ENCODE assay signal across 8 mouse cellular contexts in genomic region chr7:41393048-41393971, GRCm38 (mm10). TPM values are rescaled to one million over a fixed set of nuclear protein-coding genes. Genes with fewer than 3 reads are reported as not detected.
DNase-seq lines count a peak whose midpoint lies in the region; ATAC-seq lines count a peak whose summit lies in the region.

AI987944 (minus strand) TSS chr7:41393379.

- DNase-seq in adrenal gland, adult 18-20 months (ENCODE audit: low spot score in 2 of 2) = peak; percentile 52 to 70
- peak; percentile 93 for DNase-seq in embryo, embryonic 11 days
- peak; percentile 83 for DNase-seq in gastrocnemius, postnatal 25 days
- peak; percentile 91 for DNase-seq in intestine, embryonic 14.5 days (ENCODE audit: low spot score)
- peak; percentile 83 to 92 for DNase-seq in left cerebral cortex, postnatal 14 days (ENCODE audit: low spot score in 2 of 2)
- DNase-seq in mesoderm, embryonic 11.5 days (ENCODE audit: low read depth, low spot score) = peak; percentile 92
- peak; percentile 77 to 85 for DNase-seq in right cerebral cortex, postnatal 36 days (ENCODE audit: low spot score in 2 of 2)
- peak; percentile 90 for DNase-seq in yolk sac, embryonic 10.5 days (ENCODE audit: low spot score)

- intact Hi-C loops in left cerebral cortex, postnatal 14 days (cut with DNase I) = loop anchor here (5.0 to 10.0 kb wide), 2 partner anchors 104 to 241 kb away; partner anchors contain the start of genes AW146154, Gm20449 and Zfp788

- H3K4me2 ChIP-seq in intestine, embryonic 14.5 days (ENCODE audit: low read length) = peak within 1 kb of the TSS; percentile 62

- peak within 1 kb of the TSS; percentile 70; the same call in 1 of the 2 replicates for H3K27ac ChIP-seq in intestine, embryonic 14.5 days (ENCODE audit: low read depth)

- no peaks in the 10 kb centered on the region for H3K27me3 ChIP-seq in intestine, embryonic 14.5 days (replicated peaks; ENCODE audit: control insufficient read depth, insufficient read depth, low read length)

- no peaks in the 10 kb centered on the region for H3K9me3 ChIP-seq in intestine, embryonic 14.5 days (ENCODE audit: control insufficient read depth, low read length)

- H3K4me1 ChIP-seq in intestine, embryonic 14.5 days (replicated peaks; ENCODE audit: control insufficient read depth, insufficient read depth, low read length) = no peaks in the 10 kb centered on the region

- peak within 1 kb of the TSS; percentile 48 for H3K9ac ChIP-seq in intestine, embryonic 14.5 days (ENCODE audit: low read length)

- H3K4me3 ChIP-seq in intestine, embryonic 14.5 days (ENCODE audit: low read depth, low read length) = peak within 1 kb of the TSS; percentile 68

- WGBS in intestine, embryonic 14.5 days = under 1% methylated on average over 25 of the region's 25 CpGs

- H3K36me3 ChIP-seq in intestine, embryonic 14.5 days (ENCODE audit: control insufficient read depth, insufficient read depth, low read length) = no peaks in the 10 kb centered on the region

- ATAC-seq in intestine, embryonic 14.5 days (replicated peaks; ENCODE audit: low FRiP score, low TSS enrichment, low read depth) = peak; percentile 100

RNA-seq across cellular contexts. Expression of gene AI987944, which starts in this region (rescaled TPM):
- total RNA-seq in adrenal gland, adult 18-20 months (2021) = 10 to 100 TPM; 11.5 to 12.4 TPM
- 10 to 100 TPM; 10.0 to 10.9 TPM for total RNA-seq in gastrocnemius, postnatal 25 days (2021)
- polyA plus RNA-seq in intestine, embryonic 14.5 days (2014; fragmentation: Nextera tagmentation; extraction: Ambion mirVana) = 10.9 and 12.1 TPM in 2 replicates
- 1 to 10 TPM; 8.0 to 9.3 TPM for total RNA-seq in left cerebral cortex, postnatal 14 days (2021)

Comparison
In these comparisons a context has a peak if more than half of its experiments do, and no peak if none do; other contexts are left out.
1. Peak in every context shown above with its lines: DNase-seq, ATAC-seq, H3K4me3 ChIP-seq and H3K27ac ChIP-seq.